Mouse (Mus musculus): Measurements from ENCODE around the gene Mettl26.

GRCm38 (mm10) chr17:25916931-25917647 lies 42.2 kb downstream of the Mettl26 start:
- TF ChIP-seq POLR2A (IDR thresholded peaks at IDR 0.05; ENCODE audit: borderline replicate concordance, extremely low read depth, low read depth, low read length) = no peak
- no peak for TF ChIP-seq CTCF (IDR thresholded peaks at IDR 0.05; ENCODE audit: insufficient read depth, low read length)

All from lung, adult 2 months (tissue).